Mouse (Mus musculus) liver, embryonic 16.5 days (tissue): ENCODE results near the gene Fam166b. TPM values are rescaled to one million over a fixed set of nuclear protein-coding genes. Genes with fewer than 3 reads are reported as not detected.

Experiments used
- ATAC-seq: fragments of 200-750 bp; cut with Nextera tagmentation; 2 replicates; pipeline ENCODE4 v1.8.0; 2017; ENCODE audit warnings: low read depth, mild to moderate bottlenecking, moderate number of reproducible peaks, moderate library complexity
- H3K27ac ChIP-seq: fragments of 300-500 bp; sonication (generic); 2 replicates; pipeline ENCODE4 v1.5.1; 2014; ENCODE audit warnings: mild to moderate bottlenecking, low read length
- H3K27me3 ChIP-seq: fragments of 300-500 bp; sonication (generic); 2 replicates; pipeline ENCODE4 v1.6.1; 2014; ENCODE audit warnings: low read depth, low read length, mixed read lengths; ENCODE audit not compliant: control insufficient read depth, insufficient read depth
- H3K36me3 ChIP-seq: fragments of 300-500 bp; sonication (generic); 2 replicates; pipeline ENCODE4 v1.6.1; 2014; ENCODE audit warnings: mild to moderate bottlenecking; ENCODE audit not compliant: control insufficient read depth, insufficient read depth
- H3K4me1 ChIP-seq: fragments of 300-500 bp; sonication (generic); 2 replicates; pipeline ENCODE4 v1.6.1; 2014; ENCODE audit warnings: low read depth, low read length, mixed read lengths; ENCODE audit not compliant: control insufficient read depth
- H3K4me2 ChIP-seq: fragments of 300-500 bp; sonication (generic); 2 replicates; pipeline ENCODE4 v1.6.1; 2014; ENCODE audit warnings: low read depth, low read length, mixed read lengths
- H3K4me3 ChIP-seq: fragments of 300-500 bp; sonication (generic); 2 replicates; pipeline ENCODE4 v1.5.1; 2014; ENCODE audit warnings: low read depth, mild to moderate bottlenecking, low read length
- H3K9ac ChIP-seq: fragments of 300-500 bp; sonication (generic); 2 replicates; pipeline ENCODE4 v1.6.1; 2014; ENCODE audit warnings: low read depth, low read length
- H3K9me3 ChIP-seq: fragments of 300-500 bp; sonication (generic); replicated peaks from 2 replicates; pipeline ENCODE4 v1.6.1; 2016; ENCODE audit warnings: low read length; ENCODE audit not compliant: control insufficient read depth
- WGBS: fragments of 180-500 bp; shearing (Covaris S2); extraction: QIAGEN DNeasy Blood & Tissue Kit; methylation state at CpG from one replicate; pipeline ENCODE4 v1.1.7; 2014; ENCODE audit not compliant: insufficient replicate concordance; 5-methylcytosine and 5-hydroxymethylcytosine counted together
- polyA plus RNA-seq: library from polyadenylated mRNA; unstranded; fragments of >200 nt; fragmentation: Nextera tagmentation; extraction: Ambion mirVana; gene quantifications from 2 replicates; pipeline ENCODE4 v1.2.1, GENCODE M21; 2015

The Fam166b gene
- polyA plus RNA-seq = not detected in 2 replicates

DNA sequence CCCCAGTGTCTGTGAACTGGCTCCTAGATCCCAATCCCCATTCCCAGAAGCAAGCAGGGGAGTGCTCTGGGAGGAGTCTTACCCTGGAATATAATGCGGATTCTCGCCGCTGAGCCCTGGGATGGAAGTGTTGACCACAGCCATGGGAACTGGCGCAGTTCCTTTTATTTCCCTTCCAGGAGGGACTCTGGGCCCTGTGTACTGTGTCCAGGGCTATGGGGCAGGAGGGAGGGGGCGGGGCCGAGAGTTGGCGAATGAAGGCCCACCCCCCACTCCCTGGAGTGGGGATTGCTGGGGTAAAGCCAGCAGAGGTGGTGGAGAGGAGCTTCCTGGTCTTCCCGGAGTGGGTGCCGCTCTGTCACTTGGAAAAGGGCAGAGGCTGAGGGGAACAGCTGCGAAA is at the start of gene Fam166b:
Gene Fam166b, minus strand, starts transcription at position 189 of the 400 bp plus-strand sequence.
- Histone ChIP-seq H3K4me1 (no peaks in the 10 kb centered on the region; the same call in 1 of the 2 replicates), H3K27ac (no peak within 1 kb of the TSS), H3K4me3 (no peak within 1 kb of the TSS), H3K27me3 (peaks cover 49% of the 10 kb centered on the region), H3K4me2 (no peak within 1 kb of the TSS), H3K9me3 (no peaks in the 10 kb centered on the region), H3K36me3 (no peaks in the 10 kb centered on the region), H3K9ac (no peak within 1 kb of the TSS)
- ATAC-seq = 0 out of 2 replicates have a peak, but pooled peaks have one; percentile 9
- WGBS = 17% methylated on average over 10 of the region's 10 CpGs

DNA sequence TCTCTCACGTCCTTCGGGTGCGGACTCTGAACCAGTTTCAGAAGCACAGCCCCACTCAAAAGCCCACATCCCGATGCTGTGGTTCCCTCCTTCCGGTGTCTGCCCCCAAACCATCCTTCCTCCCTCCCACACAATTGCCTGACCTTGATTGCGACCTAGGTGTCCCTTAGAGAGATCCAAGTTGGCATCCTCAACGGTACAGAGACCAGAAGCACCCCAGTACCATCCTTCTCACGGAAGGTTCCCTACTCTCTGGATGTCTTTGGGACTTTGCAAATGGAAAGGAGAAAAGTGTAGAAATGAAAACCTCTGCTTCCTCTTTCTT is 49.6 kb upstream of the Fam166b start:
- no peak; the same call in 1 of the 2 replicates for ATAC-seq
- Histone ChIP-seq H3K9me3 (no peaks in the 10 kb centered on the region), H3K27ac (no peak overlapping the region), H3K4me3 (peak overlapping the region; percentile 54), H3K9ac (peak overlapping the region; percentile 59), H3K36me3 (no peaks in the 10 kb centered on the region), H3K4me1 (peaks cover 4% of the 10 kb centered on the region; the same call in 1 of the 2 replicates), H3K27me3 (no peaks in the 10 kb centered on the region), H3K4me2 (peak overlapping the region; percentile 62)
- WGBS = 24% methylated on average over 8 of the region's 8 CpGs

DNA sequence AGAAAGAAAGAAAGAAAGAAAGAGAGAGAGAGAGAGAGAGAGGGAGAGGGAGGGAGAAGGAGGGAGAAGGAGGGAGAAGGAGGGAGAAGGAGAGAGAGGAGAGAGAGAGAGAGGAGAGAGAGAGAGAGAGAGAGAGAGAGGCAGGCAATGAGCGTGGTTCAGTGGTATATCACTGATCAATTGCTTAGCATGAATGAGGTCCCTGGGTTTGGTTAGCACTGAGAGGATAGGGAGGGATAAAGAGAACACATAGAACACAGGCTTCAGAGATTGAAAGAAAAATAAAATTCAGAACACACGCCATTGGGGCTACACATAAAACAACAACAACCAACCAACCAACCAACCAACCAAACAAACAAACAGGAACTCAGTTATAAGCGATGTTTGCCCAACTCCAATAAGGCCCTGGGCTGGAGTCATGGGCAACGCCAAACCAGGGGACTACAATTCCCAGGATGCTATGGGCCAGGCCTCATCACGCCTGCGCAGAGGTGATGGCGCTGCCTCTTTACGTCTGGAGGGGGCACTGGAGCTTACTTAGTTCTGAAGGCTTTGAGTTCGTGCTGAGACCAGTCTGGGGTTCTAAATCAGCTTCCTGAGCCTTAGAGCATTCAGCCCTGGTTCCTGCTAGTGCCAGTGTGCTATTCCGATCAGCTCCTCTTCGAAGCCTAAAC is 49.1 kb upstream of the Fam166b start:
- Histone ChIP-seq H3K4me2 (peak overlapping the region; percentile 62), H3K9me3 (no peaks in the 10 kb centered on the region), H3K36me3 (no peaks in the 10 kb centered on the region), H3K9ac (peak overlapping the region; percentile 59), H3K4me1 (peaks cover 4% of the 10 kb centered on the region; the same call in 1 of the 2 replicates), H3K27ac (no peak overlapping the region), H3K4me3 (peak overlapping the region; percentile 54), H3K27me3 (no peaks in the 10 kb centered on the region)
- peak; percentile 93 for ATAC-seq
- 12% methylated on average over 11 of the region's 11 CpGs for WGBS

DNA sequence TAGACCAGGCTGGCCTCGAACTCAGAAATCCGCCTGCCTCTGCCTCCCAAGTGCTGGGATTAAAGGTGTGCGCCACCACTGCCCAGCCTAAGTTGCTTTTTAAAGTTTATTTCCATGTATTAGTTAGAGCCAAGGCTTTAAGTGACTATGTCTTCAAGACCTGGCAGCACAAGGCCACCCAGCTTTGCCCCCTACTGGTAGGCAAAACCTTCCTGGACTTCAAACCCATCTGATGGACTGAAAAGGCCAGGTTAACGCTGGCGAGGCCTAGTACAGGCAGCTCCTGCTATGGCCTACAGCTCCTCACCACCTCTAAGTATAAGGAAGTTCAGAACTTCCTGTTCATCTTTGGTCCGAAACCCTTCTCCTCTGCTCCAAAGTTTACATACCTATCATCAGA is 47.7 kb upstream of the Fam166b start:
- H3K36me3 ChIP-seq = no peaks in the 10 kb centered on the region
- no peak overlapping the region for H3K4me3 ChIP-seq
- ATAC-seq = no peak
- no peak overlapping the region for H3K27ac ChIP-seq
- H3K9ac ChIP-seq = no peak overlapping the region
- H3K4me1 ChIP-seq = peaks cover 4% of the 10 kb centered on the region; the same call in 1 of the 2 replicates
- WGBS = 61% methylated on average over 6 of the region's 6 CpGs
- no peaks in the 10 kb centered on the region for H3K27me3 ChIP-seq
- H3K4me2 ChIP-seq = no peak overlapping the region
- no peaks in the 10 kb centered on the region for H3K9me3 ChIP-seq

DNA sequence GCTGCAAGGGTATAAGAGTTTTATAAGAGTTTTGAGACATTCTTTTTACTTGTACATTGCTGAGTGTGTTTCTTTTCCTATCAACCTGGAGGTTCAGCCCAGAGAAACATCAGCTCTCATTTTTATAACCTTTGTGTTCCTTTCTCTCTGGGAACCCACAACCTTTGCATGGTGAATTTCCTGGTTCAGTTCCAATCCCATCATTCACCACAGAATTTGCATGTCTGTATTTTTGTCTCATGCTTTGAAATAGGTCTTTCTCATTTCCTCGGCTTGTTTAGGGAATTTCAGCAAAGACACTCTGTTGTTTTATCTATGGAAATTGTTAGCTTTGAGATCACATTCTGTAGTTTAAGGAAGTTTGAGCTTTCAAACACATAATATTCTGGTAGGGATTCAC is 44.7 kb upstream of the Fam166b start:
- peaks cover 3% of the 10 kb centered on the region; the same call in 1 of the 2 replicates for H3K4me1 ChIP-seq
- no peak overlapping the region for H3K4me2 ChIP-seq
- no peaks in the 10 kb centered on the region for H3K27me3 ChIP-seq
- no peak overlapping the region for H3K4me3 ChIP-seq
- H3K9ac ChIP-seq = no peak overlapping the region
- H3K36me3 ChIP-seq = no peaks in the 10 kb centered on the region
- ATAC-seq = no peak
- no peaks in the 10 kb centered on the region for H3K9me3 ChIP-seq
- H3K27ac ChIP-seq = no peak overlapping the region
- WGBS = 48% methylated on average over 1 of the region's 1 CpGs

DNA sequence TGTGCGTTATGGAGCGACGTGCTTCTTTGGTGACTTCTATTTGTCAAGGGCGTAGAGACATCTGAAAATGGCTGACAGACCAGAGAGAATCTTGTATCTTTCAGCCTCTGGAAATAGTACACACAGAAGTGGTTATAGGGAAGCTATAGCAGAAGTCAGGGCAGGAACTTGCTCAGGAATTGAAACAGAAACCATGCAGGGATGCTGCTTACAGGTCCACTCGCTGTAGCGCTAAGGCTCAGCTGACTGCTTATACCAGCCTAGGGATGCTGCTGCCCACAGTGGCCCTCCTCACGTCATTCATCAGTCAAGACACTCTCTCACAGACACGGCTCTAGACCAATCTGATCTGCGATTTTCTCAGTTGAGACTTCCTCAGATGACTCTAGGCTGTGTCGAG is 41.4 kb upstream of the Fam166b start:
- Histone ChIP-seq H3K27me3 (no peaks in the 10 kb centered on the region), H3K4me3 (no peak overlapping the region), H3K27ac (no peak overlapping the region), H3K4me2 (no peak overlapping the region), H3K9ac (no peak overlapping the region), H3K36me3 (no peaks in the 10 kb centered on the region), H3K9me3 (no peaks in the 10 kb centered on the region), H3K4me1 (no peaks in the 10 kb centered on the region)
- ATAC-seq = no peak
- 76% methylated on average over 10 of the region's 10 CpGs for WGBS

DNA sequence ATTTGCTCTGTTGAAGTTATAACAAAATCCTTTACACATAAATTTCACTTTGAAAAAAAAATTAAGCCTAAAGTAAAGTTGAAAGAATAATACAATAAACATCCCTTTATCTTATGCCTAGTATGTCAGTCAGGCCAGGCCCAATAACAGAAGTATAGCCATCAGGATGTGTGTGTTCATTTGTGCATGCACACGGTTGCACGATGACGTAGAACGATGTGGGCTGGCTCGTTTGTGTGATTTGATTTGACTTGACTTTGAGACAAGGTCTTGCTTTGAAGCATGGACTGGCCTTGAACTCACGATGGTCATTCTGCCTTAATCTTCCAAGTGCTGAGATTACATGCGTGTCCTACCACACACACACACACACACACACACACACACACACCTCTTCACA is 37.9 kb upstream of the Fam166b start:
- no peak overlapping the region for H3K4me2 ChIP-seq
- ATAC-seq = no peak

DNA sequence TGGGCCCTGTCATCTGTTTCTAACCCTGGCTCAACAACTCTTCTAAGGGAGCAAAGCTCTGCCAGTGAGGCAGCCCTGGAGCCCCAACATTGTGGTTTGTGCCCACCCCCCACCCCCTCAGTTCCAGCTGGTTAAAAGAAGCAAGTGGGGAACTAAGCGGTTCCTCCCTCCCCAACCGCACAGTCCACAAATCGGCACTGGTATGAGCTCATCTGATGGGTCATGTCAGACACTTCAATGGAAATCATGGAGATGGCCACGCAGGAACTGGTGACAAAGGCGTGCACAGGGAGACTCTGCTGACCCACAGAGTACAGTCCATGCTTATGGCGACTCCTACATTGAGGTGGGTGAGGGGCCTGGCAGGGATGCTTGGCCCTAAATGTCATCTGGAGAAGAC is 37.0 kb upstream of the Fam166b start:
- Histone ChIP-seq H3K27me3 (no peaks in the 10 kb centered on the region), H3K4me2 (no peak overlapping the region), H3K36me3 (no peaks in the 10 kb centered on the region), H3K9ac (no peak overlapping the region), H3K4me3 (no peak overlapping the region), H3K9me3 (no peaks in the 10 kb centered on the region), H3K27ac (no peak overlapping the region), H3K4me1 (no peaks in the 10 kb centered on the region)
- WGBS = 43% methylated on average over 6 of the region's 6 CpGs
- ATAC-seq = no peak

More for the DNA sequence above, 37.9 kb upstream of the Fam166b start:
- no peaks in the 10 kb centered on the region for H3K36me3 ChIP-seq
- H3K9me3 ChIP-seq = no peaks in the 10 kb centered on the region
- H3K27me3 ChIP-seq = no peaks in the 10 kb centered on the region
- 74% methylated on average over 7 of the region's 7 CpGs for WGBS
- H3K4me1 ChIP-seq = no peaks in the 10 kb centered on the region
- no peak overlapping the region for H3K9ac ChIP-seq
- no peak overlapping the region for H3K4me3 ChIP-seq
- H3K27ac ChIP-seq = no peak overlapping the region

DNA sequence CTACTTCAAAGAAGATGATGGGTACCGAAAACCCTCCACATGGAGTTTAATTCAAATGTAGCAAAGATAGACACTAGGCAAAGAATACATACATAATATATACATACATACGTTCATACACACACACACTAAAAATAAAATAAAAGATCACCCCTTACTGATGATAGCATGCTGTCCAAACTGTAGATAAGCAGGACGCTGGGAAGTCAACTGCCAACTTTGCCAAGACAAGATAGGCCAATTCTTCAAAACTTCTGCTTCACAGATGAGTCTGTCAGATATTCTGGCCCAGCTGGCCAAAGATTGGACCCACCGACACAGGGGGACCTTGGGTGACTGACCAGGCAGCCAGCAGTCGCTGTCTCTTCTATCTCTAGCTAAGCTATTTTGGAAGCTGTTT is 34.2 kb upstream of the Fam166b start:
- 49% methylated on average over 5 of the region's 5 CpGs for WGBS

More for the DNA sequence above, 34.2 kb upstream of the Fam166b start:
- H3K9ac ChIP-seq = no peak overlapping the region
- H3K27me3 ChIP-seq = no peaks in the 10 kb centered on the region
- H3K9me3 ChIP-seq = no peaks in the 10 kb centered on the region
- H3K27ac ChIP-seq = no peak overlapping the region
- no peak overlapping the region for H3K4me3 ChIP-seq
- H3K4me1 ChIP-seq = no peaks in the 10 kb centered on the region
- no peak overlapping the region for H3K4me2 ChIP-seq
- H3K36me3 ChIP-seq = no peaks in the 10 kb centered on the region
- ATAC-seq = no peak
